Mouse (Mus musculus): ENCODE measurements around the gene Tuba1b.

DNA sequence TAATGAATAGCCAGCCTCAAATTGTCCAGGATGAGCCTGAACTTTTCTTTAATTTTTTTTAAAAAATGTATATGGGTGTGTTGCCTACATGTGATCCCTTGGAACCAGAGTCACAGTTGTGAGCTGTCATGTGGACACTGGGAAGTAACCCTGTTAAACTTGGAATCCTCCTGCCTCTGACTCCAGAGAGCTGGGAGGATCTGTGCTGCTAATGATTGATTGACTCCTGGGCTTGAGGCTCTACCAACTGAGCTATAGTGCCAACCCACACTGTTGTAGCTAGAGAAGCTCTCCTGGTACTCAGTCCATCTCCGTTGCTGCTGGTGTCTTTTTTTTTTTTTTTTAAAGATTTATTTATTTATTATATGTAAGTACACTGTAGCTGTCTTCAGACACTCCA, 50.3 kb downstream of the Tuba1b start:
- TF ChIP-seq TAL1 (IDR thresholded peaks at IDR 0.05; ENCODE audit: low read length) (no peak), GATA1 (IDR thresholded peaks at IDR 0.05; ENCODE audit: low read length) (no peak)

Measured in erythroblast, embryonic 14.5 days (primary cell).